Mouse (Mus musculus): ENCODE results near the gene Csf1.

Csf1 gene

GRCm38 (mm10) chr3:107781304-107781703, 21.0 kb upstream of the Csf1 start:
- no peak for DNase-seq (ENCODE audit: low read depth)

DNA sequence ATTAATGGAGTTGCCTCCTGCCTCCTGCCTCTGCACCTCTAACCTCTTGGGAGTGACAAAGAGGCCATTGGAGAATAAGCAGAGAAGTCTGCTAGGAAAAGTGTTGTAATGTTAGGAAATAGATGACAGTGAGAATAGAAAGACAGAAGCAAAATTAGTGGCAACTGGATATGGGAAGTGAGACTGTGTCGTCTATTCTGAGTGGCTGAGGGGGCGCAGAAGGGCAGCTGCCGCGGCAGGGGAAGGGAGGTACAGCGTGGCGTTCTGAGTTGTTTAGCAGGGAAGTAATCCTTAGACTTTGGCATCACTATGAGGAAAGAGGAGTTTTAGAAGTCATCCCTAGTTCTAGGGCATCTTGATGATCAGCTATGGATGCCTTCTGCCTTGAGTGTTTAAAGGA, 17.7 kb upstream of the Csf1 start:
- DNase-seq (ENCODE audit: low read depth) = no peak

DNA sequence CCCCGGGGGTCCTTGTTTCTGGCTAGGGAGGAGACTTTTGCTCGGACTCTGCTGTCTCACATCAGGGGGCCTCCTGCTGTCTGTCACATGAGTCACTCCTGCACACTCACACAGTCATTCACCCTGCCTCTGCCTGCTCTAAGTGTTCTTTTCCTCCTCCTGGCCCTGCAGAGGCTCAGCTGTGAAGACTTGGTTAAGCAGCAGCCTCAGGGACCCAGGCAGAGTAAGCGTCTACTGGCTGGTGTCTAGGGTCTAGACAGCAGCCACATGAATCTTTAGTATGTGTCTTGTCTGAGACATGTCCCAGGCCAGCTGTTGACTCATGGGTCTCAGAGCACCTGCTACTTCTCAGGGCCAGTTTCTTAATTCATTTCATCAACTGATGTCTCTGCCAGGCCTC, 16.0 kb upstream of the Csf1 start:
- DNase-seq (ENCODE audit: low read depth) = peak; percentile 46

- no peak for DNase-seq (ENCODE audit: low read depth)
Observed at GRCm38 (mm10) chr3:107775736-107776135, 15.5 kb upstream of the Csf1 start.

- no peak for DNase-seq (ENCODE audit: low read depth)
Observed at GRCm38 (mm10) chr3:107775056-107775455, 14.8 kb upstream of the Csf1 start.

GRCm38 (mm10) chr3:107772860-107773259, 12.6 kb upstream of the Csf1 start:
- no peak for DNase-seq (ENCODE audit: low read depth)

GRCm38 (mm10) chr3:107769692-107770091, 9.4 kb upstream of the Csf1 start:
- peak; percentile 84 for DNase-seq (ENCODE audit: low read depth)

DNA sequence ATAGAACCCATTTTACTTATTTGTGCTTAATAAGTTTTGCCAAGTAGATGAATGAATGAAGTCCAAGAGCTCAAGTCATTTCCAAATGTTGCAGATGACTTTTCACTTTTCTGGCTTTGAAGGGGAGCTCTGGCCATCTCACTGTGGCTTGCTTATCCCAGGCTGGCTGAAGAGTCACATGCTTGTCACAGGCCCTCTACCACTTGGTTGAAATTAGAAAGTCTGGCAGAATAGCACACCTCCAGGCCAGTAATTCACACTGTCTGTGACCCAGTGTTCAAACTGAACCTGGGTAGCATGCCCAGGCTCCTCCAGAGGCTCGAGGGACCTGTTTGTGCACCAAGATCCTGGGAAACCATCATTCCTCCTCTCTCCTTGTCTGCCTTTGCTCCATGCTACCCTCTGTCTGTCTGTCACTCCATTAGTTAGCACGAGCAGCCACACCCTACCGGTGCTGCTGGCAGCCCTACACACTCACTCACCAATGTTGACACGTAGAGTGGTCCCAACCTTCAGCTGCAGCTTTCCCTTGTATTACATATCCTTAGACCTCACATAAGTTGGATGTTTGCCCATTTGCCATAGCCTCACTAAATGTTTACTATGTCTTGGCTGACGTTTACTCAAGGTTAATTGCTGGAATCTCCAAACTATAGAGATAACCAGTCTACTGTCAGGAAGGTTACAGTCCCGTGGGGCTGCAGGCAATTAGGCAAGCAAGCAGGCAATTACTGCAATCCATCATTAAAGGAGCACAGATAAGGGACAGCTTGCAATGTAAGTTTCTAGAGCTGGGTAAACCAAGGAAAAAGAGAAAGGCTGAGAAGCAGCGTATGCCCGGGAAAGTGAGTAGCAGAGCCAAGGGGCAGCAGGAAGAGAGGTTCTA, 8.1 kb upstream of the Csf1 start:
- DNase-seq (ENCODE audit: low read depth) = no peak

DNA sequence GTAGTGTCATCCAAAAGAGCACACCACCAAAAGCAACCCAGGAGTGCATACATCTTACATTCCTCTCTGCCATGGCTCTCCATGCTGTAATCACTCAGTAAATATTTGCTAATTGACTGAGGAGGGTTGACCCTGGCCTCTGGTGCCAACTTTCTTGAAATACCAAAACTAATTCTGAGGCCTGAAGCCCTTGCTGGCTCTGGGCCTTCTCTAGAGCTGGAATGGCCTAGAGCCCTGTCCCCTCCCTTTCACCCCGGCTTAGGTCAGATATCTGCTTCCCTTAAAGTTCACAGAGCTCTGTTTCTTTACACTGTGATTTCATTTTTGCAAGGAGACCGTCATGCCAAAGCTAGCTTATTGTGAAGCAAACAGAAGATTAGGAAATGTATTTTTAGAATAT, 6.5 kb upstream of the Csf1 start:
- no peak for DNase-seq (ENCODE audit: low read depth)

- DNase-seq (ENCODE audit: low read depth) = no peak
Observed at GRCm38 (mm10) chr3:107765979-107766378, 5.7 kb upstream of the Csf1 start.

- DNase-seq (ENCODE audit: low read depth) = no peak
Observed at GRCm38 (mm10) chr3:107763552-107763951, 3.3 kb upstream of the Csf1 start.

GRCm38 (mm10) chr3:107761446-107761845, 1.2 kb upstream of the Csf1 start:
- DNase-seq (ENCODE audit: low read depth) = no peak

GRCm38 (mm10) chr3:107760771-107761170, 502 bp upstream of the Csf1 start:
- DNase-seq (ENCODE audit: low read depth) = no peak

DNA sequence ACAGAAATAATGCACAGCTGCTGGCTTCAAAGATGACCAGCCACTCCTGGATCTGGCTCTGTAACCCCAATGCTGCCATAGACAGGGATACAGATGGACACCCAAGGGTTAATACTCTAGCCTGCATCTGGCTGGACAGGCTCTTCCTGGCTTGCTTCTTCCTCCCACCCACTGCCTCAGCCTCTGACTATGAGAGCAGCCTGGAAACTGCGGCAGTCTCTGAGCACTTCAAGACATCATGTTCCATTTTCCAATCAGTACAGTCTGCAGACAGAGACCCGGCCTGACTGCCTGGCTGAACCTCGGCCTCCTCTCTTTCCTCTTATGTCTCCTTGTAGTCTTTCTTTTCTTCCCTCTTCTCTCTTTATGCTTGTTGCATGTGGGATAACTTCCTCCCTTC, 1.6 kb downstream of the Csf1 start:
- no peak for DNase-seq (ENCODE audit: low read depth)

- no peak for DNase-seq (ENCODE audit: low read depth)
Observed at GRCm38 (mm10) chr3:107758176-107758575, 2.1 kb downstream of the Csf1 start.

- DNase-seq (ENCODE audit: low read depth) = no peak
Observed at GRCm38 (mm10) chr3:107757365-107758129, 2.7 kb downstream of the Csf1 start.

GRCm38 (mm10) chr3:107756481-107756866, 3.8 kb downstream of the Csf1 start:
- no peak for DNase-seq (ENCODE audit: low read depth)

GRCm38 (mm10) chr3:107755702-107756480, 4.4 kb downstream of the Csf1 start:
- DNase-seq (ENCODE audit: low read depth) = no peak

DNA sequence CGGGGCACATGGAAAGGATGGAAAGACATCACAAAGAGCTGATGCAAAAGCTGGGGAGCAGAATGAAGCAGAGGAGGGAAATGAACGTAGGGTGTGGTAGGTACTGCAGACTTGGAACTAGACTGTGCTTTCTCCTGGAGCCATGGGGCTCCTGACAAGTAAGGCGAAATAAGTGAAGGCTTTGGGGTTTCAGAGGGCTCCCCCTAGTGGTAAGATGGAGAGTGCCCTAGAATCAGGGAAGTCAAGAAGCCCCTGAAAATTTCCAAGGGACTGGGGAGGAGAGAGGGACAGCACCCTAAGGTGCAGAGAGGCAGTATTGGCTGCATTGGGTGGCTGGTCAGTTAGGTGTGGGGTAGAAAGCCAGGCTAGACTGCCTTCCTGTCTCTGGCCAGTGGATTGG, 5.6 kb downstream of the Csf1 start:
- no peak for DNase-seq (ENCODE audit: low read depth)

DNA sequence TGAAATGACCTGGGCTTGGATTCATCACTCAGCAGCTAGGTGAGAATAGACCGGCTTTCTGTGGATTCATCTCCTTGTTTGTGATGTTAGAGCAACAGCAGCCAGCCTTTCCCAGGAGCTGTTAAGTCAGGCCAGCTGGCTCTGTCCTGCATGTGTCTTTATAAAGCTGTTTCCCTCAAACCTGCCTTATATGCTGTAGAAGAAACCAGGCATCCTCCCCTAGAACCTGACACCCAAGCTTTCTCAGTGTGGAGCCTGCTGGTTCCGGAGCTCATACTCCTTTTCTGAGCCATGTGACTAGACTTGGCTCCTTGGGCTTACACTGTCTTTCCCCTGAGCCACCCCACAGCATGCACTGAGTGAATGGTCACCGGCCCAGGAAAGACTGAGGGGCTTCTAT, 8.7 kb downstream of the Csf1 start:
- DNase-seq (ENCODE audit: low read depth) = no peak

DNA sequence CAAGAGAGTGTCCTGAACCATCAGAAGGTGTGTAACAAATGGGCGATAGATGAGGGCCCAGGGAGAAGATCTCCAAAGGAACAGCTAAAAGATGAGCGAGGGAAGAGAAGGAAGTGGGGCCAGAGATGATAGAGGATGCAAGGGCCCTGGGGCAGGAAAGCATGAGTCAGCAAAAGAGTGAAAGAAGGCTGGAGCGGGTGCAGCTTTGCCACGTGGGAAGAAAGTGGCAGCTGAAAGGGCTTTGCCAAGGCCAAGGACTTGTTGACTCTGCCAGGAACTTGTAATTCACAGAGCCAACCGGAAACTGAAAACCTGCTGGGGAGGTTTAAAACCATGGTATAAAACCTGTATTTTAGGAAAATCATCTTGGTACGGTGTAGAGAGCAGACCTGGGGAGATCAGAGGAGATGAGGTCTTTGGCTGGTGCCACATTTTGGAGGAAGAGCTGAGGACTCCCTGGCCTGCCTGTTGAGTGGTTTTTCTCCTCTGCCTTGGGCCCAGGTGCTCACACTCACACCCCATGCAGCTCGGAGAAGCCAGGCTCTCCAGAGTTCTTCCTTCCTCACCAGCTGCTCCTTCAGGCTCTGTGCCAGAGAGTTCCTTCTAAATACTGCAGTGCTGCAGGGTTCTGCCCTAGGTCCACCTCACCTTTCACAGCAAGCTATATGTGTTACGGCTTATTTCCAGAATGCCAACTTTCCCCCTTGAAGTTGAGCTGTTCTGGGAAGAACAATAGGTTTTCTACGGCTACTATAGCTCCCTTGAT, 9.3 kb downstream of the Csf1 start:
- DNase-seq (ENCODE audit: low read depth) = no peak

DNA sequence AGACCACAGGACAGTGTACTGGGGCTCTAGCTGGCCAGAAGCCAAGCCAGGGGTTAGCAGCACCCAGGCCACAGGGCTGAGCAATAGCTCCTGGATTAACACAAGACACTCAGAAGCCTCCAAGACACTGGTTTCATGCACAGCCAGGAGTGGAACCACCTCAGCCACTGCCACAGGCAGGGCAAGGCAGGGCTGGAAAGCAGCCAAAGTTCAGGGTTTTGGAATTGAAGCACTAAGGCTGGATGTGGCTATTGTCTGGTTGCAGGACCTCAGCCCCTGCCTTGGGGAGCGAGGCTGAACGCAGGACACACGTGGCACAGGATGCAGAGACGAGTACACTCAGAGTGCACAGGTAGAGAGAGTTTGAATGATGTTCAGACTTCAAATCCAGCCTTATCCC, 10.8 kb downstream of the Csf1 start:
- DNase-seq (ENCODE audit: low read depth) = no peak
